Mouse (Mus musculus): ENCODE results near the gene Mapk8. TPM values are rescaled to one million over a fixed set of nuclear protein-coding genes. Genes with fewer than 3 reads are reported as not detected.

Mapk8 gene
- polyA plus RNA-seq, 1 experiment from 2014 or later = 4.2 TPM

- Histone ChIP-seq H3K4me1 (ENCODE audit: control insufficient read depth, low read depth, low read length) (no peaks in the 10 kb centered on the region), H3K9me3 (replicated peaks; ENCODE audit: control insufficient read depth, low read length) (no peaks in the 10 kb centered on the region), H3K9ac (ENCODE audit: low read depth, low read length) (no peak overlapping the region), H3K27me3 (ENCODE audit: control insufficient read depth, insufficient read depth, low read depth, low read length) (peaks cover 12% of the 10 kb centered on the region), H3K4me3 (ENCODE audit: low read depth, low read length) (no peak overlapping the region), H3K36me3 (ENCODE audit: control insufficient read depth, insufficient read depth) (no peaks in the 10 kb centered on the region), H3K4me2 (ENCODE audit: low read depth, low read length) (no peak overlapping the region), H3K27ac (ENCODE audit: low read length) (no peak overlapping the region)
- WGBS (ENCODE audit: insufficient replicate concordance) = 44% methylated on average over 6 of the region's 6 CpGs
- ATAC-seq (ENCODE audit: low read depth) = no peak
Measured at GRCm38 (mm10) chr14:33346546-33346945, 100.4 kb downstream of the Mapk8 start.

GRCm38 (mm10) chr14:33343131-33343725, 103.7 kb downstream of the Mapk8 start:
- Histone ChIP-seq H3K4me1 (ENCODE audit: control insufficient read depth, low read depth, low read length) (no peaks in the 10 kb centered on the region), H3K36me3 (ENCODE audit: control insufficient read depth, insufficient read depth) (no peaks in the 10 kb centered on the region), H3K27me3 (ENCODE audit: control insufficient read depth, insufficient read depth, low read depth, low read length) (no peaks in the 10 kb centered on the region), H3K4me2 (ENCODE audit: low read depth, low read length) (no peak overlapping the region), H3K9me3 (replicated peaks; ENCODE audit: control insufficient read depth, low read length) (no peaks in the 10 kb centered on the region), H3K27ac (ENCODE audit: low read length) (no peak overlapping the region), H3K9ac (ENCODE audit: low read depth, low read length) (no peak overlapping the region), H3K4me3 (ENCODE audit: low read depth, low read length) (no peak overlapping the region)
- WGBS (ENCODE audit: insufficient replicate concordance) = 71% methylated on average over 14 of the region's 14 CpGs
- ATAC-seq (ENCODE audit: low read depth) = no peak

- H3K9ac ChIP-seq (ENCODE audit: low read depth, low read length) = no peak overlapping the region
- H3K4me1 ChIP-seq (ENCODE audit: control insufficient read depth, low read depth, low read length) = no peaks in the 10 kb centered on the region; the same call in none of the 2 replicates
- WGBS (ENCODE audit: insufficient replicate concordance) = 50% methylated on average over 5 of the region's 5 CpGs
- H3K27me3 ChIP-seq (ENCODE audit: control insufficient read depth, insufficient read depth, low read depth, low read length) = no peaks in the 10 kb centered on the region
- H3K9me3 ChIP-seq (replicated peaks; ENCODE audit: control insufficient read depth, low read length) = no peaks in the 10 kb centered on the region
- no peak overlapping the region for H3K4me2 ChIP-seq (ENCODE audit: low read depth, low read length)
- ATAC-seq (ENCODE audit: low read depth) = no peak
- no peak overlapping the region for H3K4me3 ChIP-seq (ENCODE audit: low read depth, low read length)
- no peak overlapping the region for H3K27ac ChIP-seq (ENCODE audit: low read length)
- no peaks in the 10 kb centered on the region for H3K36me3 ChIP-seq (ENCODE audit: control insufficient read depth, insufficient read depth)
Measured at GRCm38 (mm10) chr14:33338684-33339083, 108.3 kb downstream of the Mapk8 start.

- no peaks in the 10 kb centered on the region for H3K9me3 ChIP-seq (replicated peaks; ENCODE audit: control insufficient read depth, low read length)
- no peak overlapping the region for H3K27ac ChIP-seq (ENCODE audit: low read length)
- no peak overlapping the region for H3K4me3 ChIP-seq (ENCODE audit: low read depth, low read length)
- H3K36me3 ChIP-seq (ENCODE audit: control insufficient read depth, insufficient read depth) = no peaks in the 10 kb centered on the region
- H3K9ac ChIP-seq (ENCODE audit: low read depth, low read length) = no peak overlapping the region
- H3K27me3 ChIP-seq (ENCODE audit: control insufficient read depth, insufficient read depth, low read depth, low read length) = no peaks in the 10 kb centered on the region
- no peak for ATAC-seq (ENCODE audit: low read depth)
- no peak overlapping the region for H3K4me2 ChIP-seq (ENCODE audit: low read depth, low read length)
- H3K4me1 ChIP-seq (ENCODE audit: control insufficient read depth, low read depth, low read length) = no peaks in the 10 kb centered on the region; the same call in none of the 2 replicates
- 47% methylated on average over 6 of the region's 6 CpGs for whole genome bisulfite sequencing (ENCODE audit: insufficient replicate concordance)
Measured at GRCm38 (mm10) chr14:33335733-33336132, 111.2 kb downstream of the Mapk8 start.

GRCm38 (mm10) chr14:33334402-33334801, 112.6 kb downstream of the Mapk8 start:
- ATAC-seq (ENCODE audit: low read depth) = no peak
- H3K9me3 ChIP-seq (replicated peaks; ENCODE audit: control insufficient read depth, low read length) = no peaks in the 10 kb centered on the region
- H3K36me3 ChIP-seq (ENCODE audit: control insufficient read depth, insufficient read depth) = no peaks in the 10 kb centered on the region
- H3K4me3 ChIP-seq (ENCODE audit: low read depth, low read length) = no peak overlapping the region
- WGBS (ENCODE audit: insufficient replicate concordance) = 48% methylated on average over 4 of the region's 4 CpGs
- no peak overlapping the region for H3K27ac ChIP-seq (ENCODE audit: low read length)
- no peak overlapping the region for H3K4me2 ChIP-seq (ENCODE audit: low read depth, low read length)
- no peak overlapping the region for H3K9ac ChIP-seq (ENCODE audit: low read depth, low read length)
- no peaks in the 10 kb centered on the region; the same call in none of the 2 replicates for H3K4me1 ChIP-seq (ENCODE audit: control insufficient read depth, low read depth, low read length)
- no peaks in the 10 kb centered on the region for H3K27me3 ChIP-seq (ENCODE audit: control insufficient read depth, insufficient read depth, low read depth, low read length)

- Histone ChIP-seq H3K4me3 (ENCODE audit: low read depth, low read length) (no peak overlapping the region), H3K27ac (ENCODE audit: low read length) (no peak overlapping the region), H3K4me1 (ENCODE audit: control insufficient read depth, low read depth, low read length) (no peaks in the 10 kb centered on the region; the same call in none of the 2 replicates), H3K9ac (ENCODE audit: low read depth, low read length) (no peak overlapping the region), H3K4me2 (ENCODE audit: low read depth, low read length) (no peak overlapping the region), H3K27me3 (ENCODE audit: control insufficient read depth, insufficient read depth, low read depth, low read length) (no peaks in the 10 kb centered on the region), H3K36me3 (ENCODE audit: control insufficient read depth, insufficient read depth) (no peaks in the 10 kb centered on the region), H3K9me3 (replicated peaks; ENCODE audit: control insufficient read depth, low read length) (no peaks in the 10 kb centered on the region)
- WGBS (ENCODE audit: insufficient replicate concordance) = 50% methylated on average over 4 of the region's 4 CpGs
- no peak for ATAC-seq (ENCODE audit: low read depth)
Measured at GRCm38 (mm10) chr14:33333833-33334232, 113.1 kb downstream of the Mapk8 start.

- Histone ChIP-seq H3K9ac (ENCODE audit: low read depth, low read length) (no peak overlapping the region), H3K4me1 (ENCODE audit: control insufficient read depth, low read depth, low read length) (no peaks in the 10 kb centered on the region; the same call in none of the 2 replicates), H3K27me3 (ENCODE audit: control insufficient read depth, insufficient read depth, low read depth, low read length) (no peaks in the 10 kb centered on the region), H3K4me2 (ENCODE audit: low read depth, low read length) (no peak overlapping the region), H3K36me3 (ENCODE audit: control insufficient read depth, insufficient read depth) (no peaks in the 10 kb centered on the region), H3K27ac (ENCODE audit: low read length) (no peak overlapping the region), H3K4me3 (ENCODE audit: low read depth, low read length) (no peak overlapping the region), H3K9me3 (replicated peaks; ENCODE audit: control insufficient read depth, low read length) (no peaks in the 10 kb centered on the region)
- 60% methylated on average over 4 of the region's 4 CpGs for WGBS (ENCODE audit: insufficient replicate concordance)
- no peak for ATAC-seq (ENCODE audit: low read depth)
Measured at GRCm38 (mm10) chr14:33331627-33332026, 115.3 kb downstream of the Mapk8 start.

GRCm38 (mm10) chr14:33330986-33331385, 116.0 kb downstream of the Mapk8 start:
- Histone ChIP-seq H3K4me1 (ENCODE audit: control insufficient read depth, low read depth, low read length) (no peaks in the 10 kb centered on the region; the same call in none of the 2 replicates), H3K27ac (ENCODE audit: low read length) (no peak overlapping the region), H3K4me2 (ENCODE audit: low read depth, low read length) (no peak overlapping the region), H3K4me3 (ENCODE audit: low read depth, low read length) (no peak overlapping the region), H3K27me3 (ENCODE audit: control insufficient read depth, insufficient read depth, low read depth, low read length) (no peaks in the 10 kb centered on the region), H3K36me3 (ENCODE audit: control insufficient read depth, insufficient read depth) (no peaks in the 10 kb centered on the region), H3K9ac (ENCODE audit: low read depth, low read length) (no peak overlapping the region), H3K9me3 (replicated peaks; ENCODE audit: control insufficient read depth, low read length) (no peaks in the 10 kb centered on the region)
- WGBS (ENCODE audit: insufficient replicate concordance) = 29% methylated on average over 4 of the region's 4 CpGs
- no peak for ATAC-seq (ENCODE audit: low read depth)

GRCm38 (mm10) chr14:33329297-33329805, 117.6 kb downstream of the Mapk8 start:
- Histone ChIP-seq H3K4me2 (ENCODE audit: low read depth, low read length) (no peak overlapping the region), H3K36me3 (ENCODE audit: control insufficient read depth, insufficient read depth) (no peaks in the 10 kb centered on the region), H3K4me1 (ENCODE audit: control insufficient read depth, low read depth, low read length) (no peaks in the 10 kb centered on the region), H3K9ac (ENCODE audit: low read depth, low read length) (no peak overlapping the region), H3K27me3 (ENCODE audit: control insufficient read depth, insufficient read depth, low read depth, low read length) (no peaks in the 10 kb centered on the region), H3K27ac (ENCODE audit: low read length) (no peak overlapping the region), H3K9me3 (replicated peaks; ENCODE audit: control insufficient read depth, low read length) (no peaks in the 10 kb centered on the region), H3K4me3 (ENCODE audit: low read depth, low read length) (no peak overlapping the region)
- no peak for ATAC-seq (ENCODE audit: low read depth)
- 66% methylated on average over 5 of the region's 5 CpGs for WGBS (ENCODE audit: insufficient replicate concordance)

Measured in liver, embryonic 16.5 days (tissue).